Mouse (Mus musculus) small intestine, adult 2 months (tissue): ENCODE data around the gene Shmt2.

Source experiments
- CTCF ChIP-seq: fragments of 200-500 bp; IDR thresholded peaks from 2 replicates; pipeline ENCODE4 v1.5.1; 2012; ENCODE audit warnings: low read depth, mild to moderate bottlenecking, control low read depth, inconsistent platforms, low read length, moderate library complexity, mixed read lengths; ENCODE audit not compliant: insufficient replicate concordance, insufficient read length; ENCODE audit errors: extremely low read depth
- POLR2A ChIP-seq: fragments of 200-500 bp; IDR thresholded peaks from 2 replicates; pipeline ENCODE4 v1.6.1; 2012; ENCODE audit warnings: low read depth, mild to moderate bottlenecking, control low read depth, inconsistent platforms, low read length, moderate library complexity

- TF ChIP-seq CTCF: no peak
- no peak for TF ChIP-seq POLR2A
These were observed 33.4 kb downstream of the Shmt2 start for GRCm38 (mm10) chr10:127488856-127489255.
